Mouse (Mus musculus) spleen, embryonic (tissue): Measurements from ENCODE around the gene Gm12216.

Source experiments
- CTCF ChIA-PET: fragments of 350-600 bp; sonication (Branson Sonifier 250); formaldehyde crosslinking; loops from one replicate; lab custom pipeline; 2022; lab: Charles Lee

Gm12216 gene

GRCm38 (mm10) chr11:53749716-53750352, 109.2 kb downstream of the Gm12216 start:
- CTCF ChIA-PET = no interaction called here

- CTCF ChIA-PET = no interaction called here
Measured at GRCm38 (mm10) chr11:53749306-53749705, 109.8 kb downstream of the Gm12216 start.

GRCm38 (mm10) chr11:53748614-53749013, 110.4 kb downstream of the Gm12216 start:
- CTCF ChIA-PET = interaction anchor here (0.6 kb wide), 1 partner anchor 121 kb away, joined by 3 read pairs; no protein-coding TSS in a partner anchor

GRCm38 (mm10) chr11:53747985-53748384, 111.1 kb downstream of the Gm12216 start:
- CTCF ChIA-PET = interaction anchor here (0.6 kb wide), 2 partner anchors 64 to 122 kb away, joined by 3 to 11 read pairs; no protein-coding TSS in a partner anchor

- CTCF ChIA-PET = no interaction called here
Measured at GRCm38 (mm10) chr11:53745260-53745659, 113.8 kb downstream of the Gm12216 start.

- CTCF ChIA-PET = interaction anchor here (0.6 kb wide), 1 partner anchor 16 kb away, joined by 4 read pairs; no protein-coding TSS in a partner anchor
Measured at GRCm38 (mm10) chr11:53742353-53742752, 116.7 kb downstream of the Gm12216 start.

GRCm38 (mm10) chr11:53737573-53737946, 121.5 kb downstream of the Gm12216 start:
- CTCF ChIA-PET = no interaction called here

GRCm38 (mm10) chr11:53736771-53737572, 122.1 kb downstream of the Gm12216 start:
- CTCF ChIA-PET = interaction anchor here (0.7 kb wide), 1 partner anchor 138 kb away, joined by 12 read pairs; no protein-coding TSS in a partner anchor

- CTCF ChIA-PET = interaction anchor here (1.1 kb wide), 1 partner anchor 153 kb away, joined by 3 read pairs; no protein-coding TSS in a partner anchor
Measured at GRCm38 (mm10) chr11:53735682-53736245, 123.3 kb downstream of the Gm12216 start.

GRCm38 (mm10) chr11:53734970-53735681, 123.9 kb downstream of the Gm12216 start:
- CTCF ChIA-PET = interaction anchor here (1.1 kb wide), 1 partner anchor 154 kb away, joined by 3 read pairs; no protein-coding TSS in a partner anchor

GRCm38 (mm10) chr11:53734431-53734830, 124.6 kb downstream of the Gm12216 start:
- CTCF ChIA-PET = interaction anchor here (0.5 kb wide), 1 partner anchor 35 kb away, joined by 3 read pairs; no protein-coding TSS in a partner anchor

GRCm38 (mm10) chr11:53733824-53734223, 125.2 kb downstream of the Gm12216 start:
- CTCF ChIA-PET = no interaction called here
